Mouse (Mus musculus) heart, postnatal 0 days (tissue): ENCODE measurements around the gene Sdad1. TPM values are rescaled to one million over a fixed set of nuclear protein-coding genes. Genes with fewer than 3 reads are reported as not detected.
A peak's percentile ranks its signal among the peaks of the same experiment; 100 is the strongest.

Source experiments
- ATAC-seq: fragments of 200-750 bp; cut with Nextera tagmentation; 2 replicates; pipeline ENCODE4 v1.8.0; 2017; ENCODE audit warnings: low read depth, moderate number of reproducible peaks, moderate library complexity; ENCODE audit not compliant: insufficient read depth
- DNase-seq: peaks from one replicate; pipeline ENCODE4 v3.0.0-alpha.2; 2016; ENCODE audit warnings: low spot score
- H3K27ac ChIP-seq: fragments of 300-500 bp; sonication (generic); 2 replicates; pipeline ENCODE4 v1.5.1; 2014; ENCODE audit warnings: low read depth, mild to moderate bottlenecking
- H3K27me3 ChIP-seq: fragments of 300-500 bp; sonication (generic); 2 replicates; pipeline ENCODE4 v1.6.1; 2014; ENCODE audit warnings: low read length, mixed read lengths; ENCODE audit not compliant: control insufficient read depth, insufficient read depth
- H3K36me3 ChIP-seq: fragments of 300-500 bp; sonication (generic); replicated peaks from 2 replicates; pipeline ENCODE4 v1.6.1; 2014; ENCODE audit warnings: low read length, mixed read lengths; ENCODE audit not compliant: control insufficient read depth, insufficient read depth
- H3K4me1 ChIP-seq: fragments of 300-500 bp; sonication (generic); 2 replicates; pipeline ENCODE4 v1.6.1; 2014; ENCODE audit warnings: antibody characterized with exemption; ENCODE audit not compliant: control insufficient read depth, insufficient read depth
- H3K4me2 ChIP-seq: fragments of 300-500 bp; sonication (generic); 2 replicates; pipeline ENCODE4 v1.6.1; 2014; ENCODE audit warnings: low read depth, mild to moderate bottlenecking, low read length, moderate library complexity
- H3K4me3 ChIP-seq: fragments of 300-500 bp; sonication (generic); 2 replicates; pipeline ENCODE4 v1.5.1; 2014; ENCODE audit warnings: low read depth, low read length
- H3K9ac ChIP-seq: fragments of 300-500 bp; sonication (generic); replicated peaks from 2 replicates; pipeline ENCODE4 v1.6.1; 2014; ENCODE audit warnings: low read depth, low read length, mixed read lengths
- H3K9me3 ChIP-seq: fragments of 300-500 bp; sonication (generic); replicated peaks from 2 replicates; pipeline ENCODE4 v1.6.1; 2016; ENCODE audit warnings: low read length; ENCODE audit not compliant: control insufficient read depth
- CTCF ChIP-seq: IDR thresholded peaks from 2 replicates; pipeline ENCODE4 v1.5.1; 2016; ENCODE audit warnings: antibody characterized with exemption, control low read depth, low read depth
- EP300 ChIP-seq: IDR thresholded peaks from 2 replicates; pipeline ENCODE4 v1.6.1; 2016; ENCODE audit warnings: antibody characterized with exemption, low read depth
- WGBS: fragments of 180-500 bp; shearing (Covaris S2); extraction: QIAGEN DNeasy Blood & Tissue Kit; methylation state at CpG from one replicate; pipeline ENCODE4 v1.1.7; 2014; 5-methylcytosine and 5-hydroxymethylcytosine counted together
- polyA plus RNA-seq: library from polyadenylated mRNA; unstranded; fragments of >200 nt; fragmentation: Nextera tagmentation; extraction: Ambion mirVana; gene quantifications from 2 replicates; pipeline ENCODE4 v1.2.1, GENCODE M21; 2015
- total RNA-seq: library from RNA; depleted of rRNA; stranded (reverse); fragments of >200 nt; gene quantifications from 2 replicates; pipeline ENCODE4 v1.2.3, GENCODE M21; 2014; ENCODE audit warnings: low replicate concordance

The Sdad1 gene
- total and polyA plus RNA-seq, 2 experiments from 2014 or later = 13.8 to 37.0 TPM

DNA sequence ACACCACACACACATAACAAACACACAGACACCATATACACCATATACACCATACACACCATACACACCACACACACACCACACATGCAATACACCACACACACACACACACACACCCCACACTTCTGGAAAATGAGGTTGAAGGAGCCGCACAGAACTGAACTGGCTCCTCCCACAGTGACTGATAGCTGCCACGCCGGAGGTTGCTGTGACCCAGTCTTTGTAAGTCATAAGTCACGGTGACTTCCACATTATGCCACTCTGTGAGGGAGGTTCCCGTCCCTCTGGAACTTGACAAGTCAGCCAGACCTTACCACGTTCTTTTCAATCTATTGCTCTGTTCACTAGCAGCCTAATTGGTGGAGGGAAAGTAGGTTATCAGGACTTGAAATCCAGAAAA, 55.8 kb downstream of the Sdad1 start:
- H3K27me3 ChIP-seq = no peaks in the 10 kb centered on the region
- no peak overlapping the region for H3K4me2 ChIP-seq
- no peak overlapping the region for H3K9ac ChIP-seq
- TF ChIP-seq CTCF = no peak
- TF ChIP-seq EP300 = no peak
- 53% methylated on average over 6 of the region's 6 CpGs for WGBS
- no peaks in the 10 kb centered on the region for H3K36me3 ChIP-seq
- DNase-seq (no peak), ATAC-seq (no peak)
- no peak overlapping the region for H3K27ac ChIP-seq
- no peak overlapping the region for H3K4me3 ChIP-seq
- H3K9me3 ChIP-seq = 0 out of 2 replicates have a peak, but pooled peaks cover 6% of the 10 kb centered on the region
- H3K4me1 ChIP-seq = no peaks in the 10 kb centered on the region

DNA sequence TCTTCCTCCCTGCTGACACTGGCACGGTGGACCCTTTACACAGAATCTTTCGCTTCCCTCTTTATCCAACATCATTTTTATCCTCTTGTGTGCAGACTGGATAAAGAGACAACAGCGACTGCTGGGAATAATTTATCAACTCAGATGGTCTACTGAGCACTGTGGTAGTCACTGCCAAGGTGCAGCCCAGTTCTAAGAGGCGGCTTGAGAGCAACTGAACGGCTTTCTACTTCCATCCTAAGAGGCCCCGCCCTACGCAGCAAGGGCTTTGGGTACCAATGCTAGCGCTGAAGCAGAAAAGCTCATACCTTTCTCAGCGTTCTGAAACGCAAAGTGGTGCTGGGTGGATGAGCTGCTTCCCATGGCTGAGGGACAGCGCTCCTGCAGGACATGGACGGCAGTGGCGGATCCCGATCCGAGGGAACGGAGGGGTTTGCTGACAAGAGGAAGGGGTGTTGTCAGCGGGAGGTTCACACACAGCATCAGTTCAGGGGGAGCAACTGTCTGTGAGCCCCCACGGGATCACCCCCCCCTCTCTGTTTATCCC, 57.4 kb downstream of the Sdad1 start:
- no peak overlapping the region for H3K4me2 ChIP-seq
- no peak overlapping the region for H3K27ac ChIP-seq
- H3K27me3 ChIP-seq = no peaks in the 10 kb centered on the region
- no peak overlapping the region for H3K4me3 ChIP-seq
- H3K9me3 ChIP-seq = 0 out of 2 replicates have a peak, but pooled peaks cover 7% of the 10 kb centered on the region
- no peak for DNase-seq
- H3K9ac ChIP-seq = no peak overlapping the region
- 19% methylated on average over 18 of the region's 18 CpGs for WGBS
- H3K36me3 ChIP-seq = no peaks in the 10 kb centered on the region
- TF ChIP-seq EP300 = no peak
- TF ChIP-seq CTCF = peak; percentile 45
- 0 out of 2 replicates have a peak, but pooled peaks have one; percentile 60 for ATAC-seq
- H3K4me1 ChIP-seq = no peaks in the 10 kb centered on the region

DNA sequence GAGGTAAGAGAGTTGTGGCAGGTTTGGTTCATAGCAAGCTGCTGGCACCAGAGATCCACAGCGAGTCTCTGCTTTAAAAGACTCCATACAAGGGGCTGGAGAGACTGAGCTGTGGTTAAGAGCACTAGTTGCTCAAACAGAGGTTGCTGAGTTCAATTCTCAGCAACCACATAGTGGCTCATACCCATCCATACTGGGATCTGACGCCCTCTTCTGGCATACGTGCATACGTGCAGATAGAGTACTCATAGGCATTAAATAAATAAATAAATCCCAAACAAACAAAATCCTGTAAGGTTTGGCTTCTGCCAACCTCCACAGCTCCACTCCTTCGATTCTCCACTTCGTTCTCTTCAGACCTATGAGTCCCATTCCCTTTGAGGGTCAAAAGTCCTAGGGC, 58.2 kb downstream of the Sdad1 start:
- DNase-seq (no peak), ATAC-seq (no peak)
- no peak overlapping the region for H3K4me3 ChIP-seq
- no peak overlapping the region for H3K9ac ChIP-seq
- TF ChIP-seq EP300 (no peak), CTCF (no peak)
- 0 out of 2 replicates have a peak, but pooled peaks cover 7% of the 10 kb centered on the region for H3K9me3 ChIP-seq
- H3K27me3 ChIP-seq = no peaks in the 10 kb centered on the region
- no peaks in the 10 kb centered on the region for H3K4me1 ChIP-seq
- no peak overlapping the region for H3K27ac ChIP-seq
- 86% methylated on average over 6 of the region's 6 CpGs for WGBS
- no peak overlapping the region for H3K4me2 ChIP-seq
- no peaks in the 10 kb centered on the region for H3K36me3 ChIP-seq

DNA sequence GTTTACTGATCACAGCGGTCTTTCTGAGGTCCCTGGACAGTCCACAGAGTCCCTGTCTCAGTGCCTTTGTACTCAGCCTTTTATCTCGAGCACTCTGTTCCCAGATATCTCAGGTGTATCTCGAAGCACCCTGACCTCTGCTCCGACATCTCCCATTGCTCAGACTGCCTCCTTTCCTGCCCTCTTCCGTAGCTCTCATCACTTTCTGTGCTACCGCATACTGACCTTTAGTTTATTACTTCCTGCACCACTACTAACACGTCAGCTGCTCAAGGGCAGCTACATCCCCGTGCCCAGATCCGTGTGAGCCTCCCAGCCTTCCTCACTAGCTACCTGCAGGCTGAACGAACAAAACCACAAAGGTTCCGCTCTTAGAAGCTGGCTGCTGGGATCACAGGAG, 61.7 kb downstream of the Sdad1 start:
- Histone ChIP-seq H3K9me3 (0 out of 2 replicates have a peak, but pooled peaks cover 7% of the 10 kb centered on the region), H3K4me1 (no peaks in the 10 kb centered on the region)
- WGBS = 70% methylated on average over 11 of the region's 11 CpGs

DNA sequence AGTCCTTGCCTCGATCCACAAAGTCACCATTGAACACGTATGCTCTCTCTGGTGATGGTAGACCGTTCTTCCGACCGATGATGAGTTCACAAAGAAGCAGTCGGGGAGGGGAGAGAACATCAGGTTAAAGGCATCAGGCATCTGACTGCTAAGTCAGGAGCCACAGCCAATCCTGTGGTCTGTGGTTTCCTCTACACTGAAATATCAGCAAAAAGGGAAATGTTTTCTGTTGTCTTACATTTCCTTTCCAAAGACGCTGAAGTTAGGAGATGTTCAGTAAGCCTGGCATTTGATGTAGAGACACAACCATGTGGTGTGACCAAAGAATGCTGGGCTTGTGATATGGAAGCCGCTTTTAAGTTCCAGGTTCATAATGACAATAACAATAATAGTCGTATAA, 64.8 kb downstream of the Sdad1 start:
- Histone ChIP-seq H3K9me3 (0 out of 2 replicates have a peak, but pooled peaks cover 7% of the 10 kb centered on the region), H3K9ac (no peak overlapping the region)

More for the DNA sequence above, 61.7 kb downstream of the Sdad1 start:
- no peak for DNase-seq
- no peak for TF ChIP-seq CTCF
- no peak for TF ChIP-seq EP300
- ATAC-seq = no peak
- Histone ChIP-seq H3K4me3 (no peak overlapping the region), H3K4me2 (no peak overlapping the region), H3K36me3 (no peaks in the 10 kb centered on the region), H3K9ac (no peak overlapping the region), H3K27ac (no peak overlapping the region), H3K27me3 (no peaks in the 10 kb centered on the region)

DNA sequence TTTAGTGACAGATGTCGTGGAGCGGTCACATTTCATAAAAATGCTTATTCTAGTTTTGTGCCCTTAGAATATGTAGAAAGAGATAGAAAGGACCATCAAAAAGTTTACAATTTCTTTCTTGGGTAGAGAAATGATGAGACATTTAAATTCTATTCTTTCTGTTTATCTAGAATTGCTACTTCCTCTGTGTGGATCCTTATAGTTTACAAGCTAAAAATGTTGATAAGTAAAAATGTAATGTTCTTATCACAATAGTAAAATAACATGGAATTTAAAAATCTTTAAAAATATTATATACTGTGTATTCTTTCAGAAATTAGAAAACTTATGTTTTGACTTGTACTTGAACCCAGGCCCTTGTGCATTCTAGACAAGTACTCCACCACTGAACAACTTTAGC, 65.4 kb downstream of the Sdad1 start:
- DNase-seq = no peak

More for the DNA sequence above, 64.8 kb downstream of the Sdad1 start:
- no peak for TF ChIP-seq EP300
- no peak for TF ChIP-seq CTCF
- no peak overlapping the region for H3K4me2 ChIP-seq
- no peaks in the 10 kb centered on the region for H3K4me1 ChIP-seq
- H3K36me3 ChIP-seq = no peaks in the 10 kb centered on the region
- WGBS = 84% methylated on average over 9 of the region's 9 CpGs
- no peak overlapping the region for H3K4me3 ChIP-seq
- H3K27ac ChIP-seq = no peak overlapping the region
- no peaks in the 10 kb centered on the region for H3K27me3 ChIP-seq
- ATAC-seq (no peak), DNase-seq (no peak)

More for the DNA sequence above, 65.4 kb downstream of the Sdad1 start:
- Histone ChIP-seq H3K4me1 (no peaks in the 10 kb centered on the region), H3K36me3 (no peaks in the 10 kb centered on the region), H3K4me3 (no peak overlapping the region), H3K27me3 (no peaks in the 10 kb centered on the region), H3K9me3 (0 out of 2 replicates have a peak, but pooled peaks cover 5% of the 10 kb centered on the region), H3K9ac (no peak overlapping the region), H3K4me2 (no peak overlapping the region), H3K27ac (no peak overlapping the region)
- no peak for TF ChIP-seq CTCF
- TF ChIP-seq EP300 = no peak
- no peak for ATAC-seq
- WGBS = 90% methylated on average over 2 of the region's 2 CpGs
